ENCODE assay signal across 8 mouse cellular contexts in the genomic region with DNA sequence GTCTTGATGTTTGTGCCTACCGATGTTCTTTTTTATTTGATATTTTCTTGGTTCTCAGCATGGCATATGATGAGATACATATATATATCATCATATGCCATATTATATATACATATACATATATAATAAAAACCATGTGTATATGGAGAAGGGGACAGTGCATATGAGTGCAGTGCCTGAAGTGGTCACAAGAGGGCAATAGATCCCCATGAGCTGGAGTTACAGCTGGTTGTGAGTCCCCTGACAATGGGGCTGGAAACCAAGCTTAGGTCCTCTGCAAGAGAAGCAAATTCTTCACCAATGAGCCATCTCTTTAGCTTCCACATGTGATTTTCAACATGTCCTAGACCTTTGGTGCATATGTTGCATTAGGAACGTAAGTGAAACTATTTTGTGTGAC. TPM values are rescaled to one million over a fixed set of nuclear protein-coding genes. Genes with fewer than 3 reads are reported as not detected.
A peak's percentile ranks its signal among the peaks of the same experiment; 100 is the strongest.
DNase-seq lines count a peak whose midpoint lies in the region; ATAC-seq and TF ChIP-seq lines count a peak whose summit lies in the region.

No protein-coding gene starts in this region.

- intact Hi-C loops in gastrocnemius, postnatal 14 days (cut with DNase I; ENCODE audit: low total_unique reads), result no loop called here

- H3K9ac ChIP-seq in hindbrain, postnatal 0 days (replicated peaks; ENCODE audit: low read length), result no peak overlapping the region
- H3K9ac ChIP-seq in hindbrain, embryonic 14.5 days, result no peak overlapping the region
- H3K9ac ChIP-seq in ES-Bruce4 (ENCODE audit: low read depth, poor library complexity, severe bottlenecking), result no peak overlapping the region
- H3K9ac ChIP-seq in lung, postnatal 0 days (replicated peaks; ENCODE audit: low read depth), result no peak overlapping the region
- no peak overlapping the region for H3K9ac ChIP-seq in forebrain, embryonic 16.5 days (replicated peaks; ENCODE audit: low read depth, low read length)

- H3K36me3 ChIP-seq in hindbrain, postnatal 0 days (ENCODE audit: insufficient read depth, low read length), result no peaks in the 10 kb centered on the region
- no peaks in the 10 kb centered on the region for H3K36me3 ChIP-seq in hindbrain, embryonic 14.5 days (replicated peaks; ENCODE audit: control insufficient read depth, insufficient read depth)
- H3K36me3 ChIP-seq in ES-Bruce4 (ENCODE audit: control insufficient read depth, insufficient read depth, low read length, poor library complexity, severe bottlenecking), result no peaks in the 10 kb centered on the region
- no peaks in the 10 kb centered on the region for H3K36me3 ChIP-seq in lung, postnatal 0 days (ENCODE audit: insufficient read depth, low read length)
- H3K36me3 ChIP-seq in forebrain, embryonic 16.5 days (ENCODE audit: control insufficient read depth, insufficient read depth), result no peaks in the 10 kb centered on the region

- no peaks in the 10 kb centered on the region for H3K9me3 ChIP-seq in hindbrain, postnatal 0 days (ENCODE audit: low read length)
- H3K9me3 ChIP-seq in hindbrain, embryonic 14.5 days (ENCODE audit: control insufficient read depth, low read length), result 0 out of 2 replicates have a peak, but pooled peaks cover 12% of the 10 kb centered on the region
- H3K9me3 ChIP-seq in ES-Bruce4 (replicated peaks; ENCODE audit: control insufficient read depth, insufficient read depth, low read length, poor library complexity, severe bottlenecking), result peaks cover 4% of the 10 kb centered on the region; the same call in 1 of the 2 replicates
- no peaks in the 10 kb centered on the region for H3K9me3 ChIP-seq in lung, postnatal 0 days (ENCODE audit: low read length)
- 0 out of 2 replicates have a peak, but pooled peaks cover 3% of the 10 kb centered on the region for H3K9me3 ChIP-seq in forebrain, embryonic 16.5 days (ENCODE audit: control insufficient read depth, low read length)

- no peak for DNase-seq in hindbrain, postnatal 0 days (ENCODE audit: low spot score)
- no peak for DNase-seq in hindbrain, embryonic 14.5 days (ENCODE audit: low spot score)
- DNase-seq in 3T3-L1 (ENCODE audit: low read depth, low spot score), result peak; percentile 32
- DNase-seq in lung, postnatal 0 days (ENCODE audit: low spot score), result no peak
- DNase-seq in urinary bladder, adult 2 months (ENCODE audit: low spot score), result no peak
- no peak for DNase-seq in gastrocnemius, postnatal 14 days

- TF ChIP-seq EP300 in ES-Bruce4 (IDR thresholded peaks at IDR 0.05; ENCODE audit: insufficient read depth, low read depth, low read length), result no peak
- TF ChIP-seq EP300 in lung, postnatal 0 days (IDR thresholded peaks at IDR 0.05), result no peak

- H3K27ac ChIP-seq in hindbrain, postnatal 0 days, result no peak overlapping the region
- no peak overlapping the region for H3K27ac ChIP-seq in hindbrain, embryonic 14.5 days
- H3K27ac ChIP-seq in ES-Bruce4 (ENCODE audit: insufficient read depth, low read length), result no peak overlapping the region
- no peak overlapping the region for H3K27ac ChIP-seq in lung, postnatal 0 days (ENCODE audit: low read length)
- no peak overlapping the region for H3K27ac ChIP-seq in forebrain, embryonic 16.5 days (ENCODE audit: low read length)

- no peak overlapping the region for H3K4me3 ChIP-seq in hindbrain, postnatal 0 days (ENCODE audit: low read length)
- no peak overlapping the region for H3K4me3 ChIP-seq in hindbrain, embryonic 14.5 days (replicated peaks; ENCODE audit: low read length)
- H3K4me3 ChIP-seq in ES-Bruce4 (ENCODE audit: low read depth, low read length), result no peak overlapping the region
- no peak overlapping the region for H3K4me3 ChIP-seq in lung, postnatal 0 days (ENCODE audit: low read depth, low read length)
- H3K4me3 ChIP-seq in forebrain, embryonic 16.5 days (replicated peaks; ENCODE audit: low read length), result no peak overlapping the region

- no peak for ATAC-seq in hindbrain, postnatal 0 days
- no peak for ATAC-seq in hindbrain, embryonic 14.5 days (ENCODE audit: low FRiP score)
- ATAC-seq in lung, postnatal 0 days, result no peak
- no peak for ATAC-seq in forebrain, embryonic 16.5 days

- WGBS in hindbrain, postnatal 0 days, result 78% methylated on average over 2 of the region's 2 CpGs
- 88% methylated on average over 2 of the region's 2 CpGs for WGBS in hindbrain, embryonic 14.5 days
- WGBS in lung, postnatal 0 days, result 88% methylated on average over 2 of the region's 2 CpGs
- WGBS in forebrain, embryonic 16.5 days, result 91% methylated on average over 2 of the region's 2 CpGs

- no peak overlapping the region for H3K4me2 ChIP-seq in hindbrain, postnatal 0 days (ENCODE audit: low read depth, low read length)
- no peak overlapping the region for H3K4me2 ChIP-seq in hindbrain, embryonic 14.5 days (replicated peaks)
- no peak overlapping the region for H3K4me2 ChIP-seq in lung, postnatal 0 days (replicated peaks; ENCODE audit: low read depth, low read length)
- no peak overlapping the region for H3K4me2 ChIP-seq in forebrain, embryonic 16.5 days (ENCODE audit: low read length)

- H3K27me3 ChIP-seq in hindbrain, postnatal 0 days (ENCODE audit: insufficient read depth, low read length), result no peaks in the 10 kb centered on the region
- H3K27me3 ChIP-seq in hindbrain, embryonic 14.5 days (ENCODE audit: control insufficient read depth, insufficient read depth, low read length), result no peaks in the 10 kb centered on the region
- H3K27me3 ChIP-seq in ES-Bruce4 (ENCODE audit: control insufficient read depth, insufficient read depth, low read length, poor library complexity, severe bottlenecking), result no peaks in the 10 kb centered on the region
- no peaks in the 10 kb centered on the region for H3K27me3 ChIP-seq in lung, postnatal 0 days (replicated peaks; ENCODE audit: insufficient read depth, low read length)
- no peaks in the 10 kb centered on the region for H3K27me3 ChIP-seq in forebrain, embryonic 16.5 days (replicated peaks; ENCODE audit: control insufficient read depth, insufficient read depth, low read length)

- peak; percentile 48 for TF ChIP-seq CTCF in hindbrain, postnatal 0 days (IDR thresholded peaks at IDR 0.05; ENCODE audit: low read depth)
- TF ChIP-seq CTCF in ES-Bruce4 (IDR thresholded peaks at IDR 0.05; ENCODE audit: low read depth, low read length), result peak; percentile 66
- peak; percentile 66 for TF ChIP-seq CTCF in lung, postnatal 0 days (IDR thresholded peaks at IDR 0.05)

- TF ChIP-seq POLR2A in ES-Bruce4 (IDR thresholded peaks at IDR 0.05; ENCODE audit: insufficient read depth, low read length), result no peak

- H3K4me1 ChIP-seq in hindbrain, postnatal 0 days (ENCODE audit: insufficient read depth, low read length), result no peaks in the 10 kb centered on the region; the same call in 1 of the 2 replicates
- H3K4me1 ChIP-seq in hindbrain, embryonic 14.5 days (replicated peaks; ENCODE audit: control insufficient read depth, insufficient read depth, low read length), result 0 out of 2 replicates have a peak, but pooled peaks cover 5% of the 10 kb centered on the region
- no peaks in the 10 kb centered on the region for H3K4me1 ChIP-seq in ES-Bruce4 (ENCODE audit: control insufficient read depth, insufficient read depth, low read length)
- no peaks in the 10 kb centered on the region for H3K4me1 ChIP-seq in lung, postnatal 0 days (ENCODE audit: insufficient read depth, low read depth, low read length)
- H3K4me1 ChIP-seq in forebrain, embryonic 16.5 days (replicated peaks; ENCODE audit: control insufficient read depth, insufficient read depth, low read length), result peaks cover 11% of the 10 kb centered on the region

RNA-seq across cellular contexts. Expression of gene Rtl6, which starts 21.7 kb away (rescaled TPM):
- total RNA-seq in hindbrain, postnatal 0 days (2014; rRNA removed), result 77.9 and 80.7 TPM in 2 replicates
- polyA plus RNA-seq in hindbrain, postnatal 0 days (2015; fragmentation: Nextera tagmentation; extraction: Ambion mirVana), result 39.1 and 39.9 TPM in 2 replicates
- 37.2 and 40.1 TPM in 2 replicates for polyA plus RNA-seq in hindbrain, embryonic 14.5 days (2014; fragmentation: Nextera tagmentation; extraction: Ambion mirVana)
- 5.0 and 5.1 TPM in 2 replicates for polyA plus RNA-seq in ES-Bruce4 (2011; ENCODE audit: insufficient read depth, insufficient read length, low read depth, missing spikeins)
- 2.4 and 2.6 TPM in 2 replicates for polyA plus RNA-seq in lung, postnatal 0 days (2015; fragmentation: Nextera tagmentation; extraction: Ambion mirVana)
- 7.4 and 11.5 TPM in 2 replicates for polyA plus RNA-seq in urinary bladder, adult 2 months (2012; rRNA removed)
- 72.1 and 74.8 TPM in 2 replicates for polyA plus RNA-seq in forebrain, embryonic 16.5 days (2015; fragmentation: Nextera tagmentation; extraction: Ambion mirVana)
- 1 to 10 TPM; 3.7 to 4.9 TPM for total RNA-seq in gastrocnemius, postnatal 14 days (2021)
